Mouse (Mus musculus) E14TG2a.4 (cell line): Measurements from ENCODE around the gene Atg13.

Experiments
- CTCF ChIP-seq: conservative IDR thresholded peaks from 2 replicates; pipeline ENCODE4 v1.5.1; 2014; ENCODE audit warnings: low read length
- NANOG ChIP-seq: IDR thresholded peaks from 2 replicates; pipeline ENCODE4 v1.6.1; 2014; ENCODE audit warnings: borderline replicate concordance, low read length, mixed read lengths
- POU5F1 ChIP-seq: IDR thresholded peaks from 2 replicates; pipeline ENCODE4 v1.6.1; 2014; ENCODE audit warnings: low read length, borderline replicate concordance

- TF ChIP-seq CTCF: no peak
- TF ChIP-seq POU5F1: no peak
- no peak for TF ChIP-seq NANOG
Measured at GRCm38 (mm10) chr2:91696225-91696590, 14.2 kb downstream of the Atg13 start.
